Mouse (Mus musculus) kidney, adult 9 months (tissue): ENCODE results near the gene Nr5a1.

Experiments
- DNase-seq: peaks from one replicate; pipeline ENCODE4 v3.0.0; 2022

Nr5a1 gene

DNA sequence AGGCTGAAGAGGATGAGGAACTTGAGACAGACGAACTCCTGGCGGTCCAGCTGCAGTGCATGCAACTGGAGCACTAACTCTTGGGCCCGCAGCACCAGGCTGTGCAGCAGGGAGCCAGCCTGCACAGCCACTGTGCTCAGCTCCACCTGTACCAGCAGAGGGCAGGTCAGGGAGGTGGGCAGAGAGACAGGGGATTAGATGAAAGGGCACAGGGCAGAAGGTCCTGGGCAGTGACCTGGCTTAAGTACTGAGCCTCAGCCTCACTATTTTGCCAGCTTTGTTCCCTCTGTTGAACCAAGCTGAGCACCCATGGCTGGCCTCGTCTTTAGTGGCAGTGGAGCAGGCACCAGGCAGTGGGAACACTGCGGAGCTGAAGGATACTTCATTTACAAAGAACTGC is 14.2 kb downstream of the Nr5a1 start:
- DNase-seq = no peak

DNA sequence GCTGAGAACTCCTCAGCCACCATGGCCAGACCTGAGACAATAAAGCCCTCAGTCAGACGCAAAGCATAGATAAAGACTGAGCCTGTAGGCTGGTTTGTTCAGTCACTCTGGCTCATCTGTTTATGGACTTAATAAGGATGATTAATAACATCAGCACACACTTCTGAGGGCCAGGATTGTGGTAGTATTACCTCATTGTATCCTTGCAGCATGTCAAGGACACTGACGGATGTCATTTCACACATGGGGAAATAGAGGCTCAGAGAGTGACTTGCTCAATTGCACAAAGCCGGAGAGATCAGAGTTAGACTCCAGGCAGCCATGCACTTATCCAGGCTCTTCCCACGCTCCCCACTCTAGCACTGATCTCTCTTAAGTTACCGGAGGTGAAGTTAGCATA is 15.7 kb downstream of the Nr5a1 start:
- DNase-seq = no peak

DNA sequence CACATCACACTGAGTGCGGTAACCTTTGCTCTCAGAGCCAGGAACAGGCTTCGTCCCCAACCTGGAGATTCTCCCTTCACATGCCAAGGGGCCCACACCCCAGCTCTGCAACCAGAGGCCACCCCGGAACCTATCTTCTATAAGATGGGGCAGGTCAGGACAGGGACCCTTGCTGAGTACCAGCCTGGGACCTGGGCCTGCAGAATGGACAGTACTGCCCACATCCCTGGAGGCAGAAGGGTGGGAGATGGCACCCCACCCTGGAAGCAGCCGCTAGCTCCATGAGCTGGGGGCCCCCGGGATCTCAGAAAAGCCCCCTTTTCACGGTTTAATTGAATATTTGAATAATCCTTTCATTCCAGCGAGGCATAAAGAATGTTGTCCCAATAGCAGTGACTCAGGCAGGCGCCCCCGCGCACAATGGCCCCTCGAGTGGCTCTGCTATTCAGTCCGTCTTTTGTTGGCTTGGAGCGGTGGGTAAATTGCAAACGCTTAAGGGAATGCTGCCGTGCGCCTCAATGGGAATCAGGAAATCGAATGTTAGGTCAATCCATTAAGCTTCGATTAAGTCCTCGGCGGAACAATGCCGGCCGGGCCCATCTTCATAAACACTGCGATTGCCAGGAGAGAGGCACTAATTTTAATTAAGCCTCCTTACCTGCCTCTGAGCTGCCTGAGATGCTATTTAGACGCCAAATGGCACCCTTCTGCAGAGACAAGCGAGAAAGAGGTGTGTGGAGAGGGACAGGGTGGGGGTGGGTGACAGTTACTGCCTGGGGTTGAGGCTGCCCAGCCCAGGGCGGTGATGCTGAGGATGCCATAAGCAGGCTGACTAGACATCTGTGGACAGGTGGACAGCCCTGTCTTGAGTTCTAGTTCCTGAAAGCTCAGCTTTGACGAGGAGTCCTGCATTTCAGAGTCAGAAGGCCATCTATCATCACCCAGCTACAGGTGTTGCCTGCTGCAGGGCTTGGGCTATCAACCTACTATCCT is 16.9 kb downstream of the Nr5a1 start:
- no peak for DNase-seq

DNA sequence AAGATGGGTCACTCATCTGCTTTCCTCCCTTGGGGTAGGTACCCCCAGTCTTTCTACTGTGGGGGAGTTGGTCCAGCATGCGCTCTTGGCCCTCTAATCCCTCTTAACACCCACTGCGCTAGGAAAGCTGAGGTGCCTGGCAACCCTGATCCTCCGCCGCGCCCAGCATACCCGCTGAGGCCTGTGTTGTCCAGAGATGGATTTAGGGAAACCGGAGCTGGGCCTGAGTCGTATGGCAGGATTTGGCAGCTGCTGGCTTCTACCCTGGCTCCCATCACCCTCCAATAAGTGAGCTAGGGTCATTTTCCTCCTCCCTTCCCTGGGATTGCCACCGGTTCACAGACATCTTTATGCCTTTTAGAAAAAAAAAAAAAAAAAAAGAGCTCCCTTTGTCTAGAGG is 18.6 kb downstream of the Nr5a1 start:
- DNase-seq = no peak

DNA sequence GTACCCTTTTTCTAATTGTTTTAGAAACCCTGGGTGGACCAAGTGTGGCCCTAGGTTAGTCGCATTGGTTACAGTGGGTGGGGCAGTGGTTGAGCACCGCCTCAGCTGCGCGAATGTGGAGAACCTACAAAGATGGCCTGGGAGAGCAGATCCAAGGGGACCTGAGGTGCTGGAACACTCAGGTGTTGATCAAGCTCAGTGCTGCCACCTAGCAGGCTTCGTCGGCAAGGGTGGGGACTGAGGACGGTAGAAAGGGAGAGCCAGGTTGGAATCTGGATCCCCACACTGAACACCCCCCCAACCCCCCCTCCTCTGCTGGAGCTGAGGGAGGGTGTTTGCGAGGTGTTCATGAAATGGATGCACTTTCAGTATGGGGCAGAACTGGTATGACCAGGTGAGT is 22.8 kb downstream of the Nr5a1 start:
- peak; percentile 46 for DNase-seq

DNA sequence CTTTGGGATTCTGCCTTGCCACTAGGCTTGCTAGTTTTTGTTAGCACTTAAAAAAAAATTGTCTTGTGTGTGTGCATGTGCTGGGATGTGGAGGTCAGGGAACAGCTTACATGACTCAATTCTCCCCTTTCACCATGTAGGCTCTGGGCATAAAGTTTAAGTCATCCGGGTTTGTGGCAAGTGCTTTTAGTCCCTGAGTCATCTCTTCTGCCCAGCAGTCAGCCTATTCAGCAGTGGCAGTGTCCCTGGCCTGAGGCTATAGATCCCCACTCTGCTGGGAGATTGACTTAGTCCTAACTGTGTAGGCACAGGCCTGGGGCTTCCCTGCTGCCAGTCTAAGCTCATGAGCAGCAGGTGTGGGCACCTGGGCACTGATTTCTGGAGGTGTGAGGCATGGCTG is 24.5 kb downstream of the Nr5a1 start:
- DNase-seq = no peak

DNA sequence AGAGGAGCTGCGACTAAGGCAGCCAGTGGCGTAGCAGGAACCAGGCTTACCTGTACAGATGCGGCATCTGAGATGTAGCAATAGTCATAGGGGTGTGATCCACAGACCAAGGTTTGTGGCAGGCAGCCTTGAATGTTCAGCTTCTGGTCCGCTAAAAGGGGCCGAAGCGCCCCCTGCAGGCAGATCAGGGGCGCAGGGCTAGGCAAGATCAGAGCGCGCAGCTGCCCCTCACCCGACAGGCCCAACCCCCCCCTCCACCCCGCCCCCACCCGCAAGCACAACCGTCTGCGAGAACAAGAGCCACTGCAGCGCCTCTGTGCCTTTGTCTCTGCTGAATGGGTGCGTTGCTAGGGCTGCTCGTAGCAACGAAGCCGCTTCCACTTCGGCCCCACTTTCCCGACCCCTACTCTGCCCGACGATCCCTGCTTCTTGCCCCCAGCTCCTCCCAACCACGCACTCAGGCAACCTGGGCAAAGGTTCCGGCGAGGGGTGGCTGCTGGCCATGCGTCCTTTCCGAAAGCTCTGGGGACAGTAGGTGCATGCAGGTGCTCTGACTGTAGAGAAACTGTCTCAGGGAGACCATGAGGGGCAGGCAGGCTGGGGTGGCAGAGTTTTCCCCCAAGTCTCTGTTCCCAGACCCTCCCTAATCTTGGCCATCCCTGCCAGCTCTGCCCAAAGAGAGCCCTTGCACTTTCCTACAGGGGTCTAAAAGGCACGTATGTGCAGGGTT is 25.4 kb downstream of the Nr5a1 start:
- DNase-seq = peak; percentile 6

DNA sequence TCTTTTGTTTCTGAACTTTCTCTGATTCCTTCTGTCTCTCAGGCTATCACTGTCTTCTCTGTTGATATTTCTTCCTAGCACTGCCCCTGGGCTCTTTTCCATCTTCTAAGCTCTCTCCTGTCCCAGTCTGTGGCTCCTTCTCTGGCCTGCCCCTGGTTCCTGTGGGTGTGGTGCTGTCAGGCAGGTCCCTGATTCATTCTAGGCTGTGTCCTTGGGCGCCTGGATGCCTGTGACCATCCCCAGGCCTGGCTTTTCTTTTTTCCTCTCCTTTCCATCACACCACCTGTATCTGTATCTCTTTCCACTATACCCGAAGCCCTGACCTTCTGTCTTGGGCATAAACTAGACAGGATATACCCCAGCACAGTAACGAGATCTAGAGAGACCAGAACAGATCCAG is 28.6 kb downstream of the Nr5a1 start:
- no peak for DNase-seq

DNA sequence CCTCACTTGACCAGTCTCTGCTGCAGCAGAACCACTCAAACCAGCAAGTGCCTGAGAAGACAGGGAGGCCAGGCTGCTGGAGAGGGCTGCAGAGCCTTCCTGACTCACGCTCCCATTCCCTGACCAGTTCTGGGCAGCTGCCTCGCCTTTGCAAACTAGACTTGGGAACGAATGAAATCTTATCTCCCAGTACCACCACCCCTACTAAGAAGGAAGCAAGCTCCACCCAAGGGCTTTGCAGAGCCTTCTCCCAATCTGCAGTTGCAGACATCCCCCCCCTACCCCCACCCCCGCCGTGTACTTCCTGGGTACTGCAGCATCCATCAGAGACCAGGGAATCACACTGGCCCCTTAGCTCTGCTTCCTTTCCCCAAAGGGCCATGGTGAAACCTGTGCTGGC is 31.3 kb downstream of the Nr5a1 start:
- no peak for DNase-seq

DNA sequence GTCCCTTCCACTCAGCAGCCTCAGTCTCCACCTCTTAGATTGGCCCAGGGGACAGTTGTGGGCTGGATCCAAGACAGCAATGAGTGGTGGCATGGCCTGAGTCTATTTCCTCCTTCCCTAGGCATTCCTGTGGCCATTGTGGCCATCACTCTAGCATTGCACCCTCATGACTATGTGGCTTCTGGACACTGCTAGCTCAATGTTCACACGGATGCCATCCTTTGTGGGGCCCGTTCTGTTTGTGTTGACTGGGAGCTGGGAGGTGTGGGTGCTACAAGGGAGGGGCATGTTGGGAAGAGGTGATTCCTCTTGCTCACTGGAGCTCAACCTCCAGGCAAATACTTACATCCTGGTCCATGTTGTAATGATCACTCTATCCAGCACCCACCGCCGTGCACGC is 32.1 kb downstream of the Nr5a1 start:
- DNase-seq = no peak

DNA sequence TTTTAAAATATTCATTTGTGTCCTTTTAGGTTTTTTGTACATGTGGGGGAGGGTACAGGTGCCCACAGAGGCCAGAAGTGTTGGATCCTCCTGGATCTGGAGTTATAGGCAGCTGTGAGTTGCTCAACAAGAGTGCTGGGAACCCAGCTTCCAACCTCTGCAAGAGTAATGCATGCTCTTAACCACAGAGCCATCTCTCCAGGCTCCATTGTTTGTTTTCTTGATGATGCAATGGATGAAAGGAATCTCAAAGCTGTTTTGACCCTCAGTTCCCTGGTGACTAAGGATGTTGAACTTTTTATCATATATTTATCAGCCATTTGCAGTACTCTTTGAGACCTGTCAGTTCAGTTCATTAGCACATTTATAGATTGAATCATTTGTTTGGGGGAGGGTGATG is 35.4 kb downstream of the Nr5a1 start:
- DNase-seq = no peak

DNA sequence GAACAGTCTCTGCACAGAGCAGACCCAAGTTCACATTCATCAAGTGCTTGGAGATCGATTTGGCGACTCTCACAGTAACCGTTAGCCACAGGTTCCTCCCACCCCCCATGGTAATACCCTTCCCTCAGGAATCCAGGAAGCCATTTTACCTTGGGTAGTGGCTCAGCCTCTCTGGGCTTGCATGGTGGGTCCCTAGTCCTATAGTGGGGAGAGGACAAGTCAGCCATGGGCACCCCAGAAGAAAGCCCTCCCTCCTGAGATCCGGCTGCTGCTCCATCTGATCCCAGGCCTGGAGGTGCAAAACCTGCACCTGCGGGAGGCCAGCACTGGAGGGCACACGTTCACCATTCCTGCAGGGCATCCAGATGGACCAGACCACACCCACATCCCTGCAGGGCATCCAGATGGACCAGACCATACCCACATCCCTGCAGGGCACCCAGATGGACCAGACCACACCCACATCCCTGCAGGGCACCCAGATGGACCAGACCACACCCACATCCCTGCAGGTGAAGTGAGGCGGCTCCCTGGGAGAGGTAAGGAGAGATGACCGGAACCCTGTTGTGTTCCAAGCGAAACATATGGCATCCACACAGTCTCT is 38.9 kb downstream of the Nr5a1 start:
- DNase-seq = no peak

DNA sequence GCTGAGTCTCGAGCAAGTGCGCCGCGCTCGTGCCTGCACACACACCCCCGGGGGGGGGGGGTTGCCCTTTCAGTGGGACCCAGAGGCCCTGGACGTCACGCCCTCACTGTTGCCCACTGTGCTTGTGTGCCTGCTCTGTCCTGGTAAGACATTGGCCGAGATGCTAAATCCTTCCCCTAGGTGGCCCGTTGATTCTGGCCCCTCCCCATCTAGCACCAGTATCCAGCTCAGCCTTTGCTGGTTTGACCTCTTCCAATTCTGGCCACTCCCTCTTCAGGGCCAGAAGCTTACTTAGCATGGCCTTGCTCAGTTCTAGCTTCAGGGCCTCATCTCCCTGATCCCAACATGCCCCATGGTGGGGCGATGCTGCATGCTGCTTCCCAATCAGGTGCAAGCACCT is 41.8 kb downstream of the Nr5a1 start:
- DNase-seq = no peak

DNA sequence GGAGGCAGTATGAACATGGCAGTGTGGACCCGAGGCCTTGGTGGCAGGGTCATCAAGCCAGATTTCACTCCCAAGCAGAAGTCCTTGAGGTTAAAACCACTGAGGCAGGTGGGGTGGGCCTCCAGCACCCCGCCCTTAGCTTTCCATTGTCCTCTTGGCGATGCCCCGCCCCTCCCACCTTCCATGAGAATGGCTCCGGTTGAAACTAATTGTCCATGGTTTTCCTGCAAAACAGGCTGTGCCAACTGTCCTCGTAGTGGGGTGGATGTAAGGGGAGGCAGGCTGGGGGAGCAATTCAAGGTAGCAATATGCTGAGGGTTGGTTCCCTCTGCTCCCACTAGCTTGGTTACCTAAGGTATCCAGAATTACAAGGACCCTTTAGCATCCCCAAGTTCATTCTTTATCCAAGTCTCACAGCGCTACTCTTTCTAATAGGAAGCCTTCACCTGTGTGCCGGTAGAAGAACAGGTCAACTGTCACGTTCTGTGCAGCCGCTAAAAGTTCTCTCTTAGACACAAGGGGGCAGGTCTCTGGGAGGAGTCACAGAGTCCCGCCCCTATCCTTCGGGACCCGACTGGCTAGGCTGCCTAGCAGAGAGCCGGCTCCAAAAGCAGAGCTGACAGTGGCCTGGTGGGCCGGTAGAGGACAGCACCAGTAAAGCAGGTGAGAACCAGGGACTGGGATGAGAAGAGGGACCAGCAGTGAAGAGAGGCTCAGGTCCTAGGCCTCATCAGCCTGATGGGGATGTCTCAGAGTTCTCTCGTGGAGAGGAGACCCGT is 45.4 kb downstream of the Nr5a1 start:
- DNase-seq = peak; percentile 41

DNA sequence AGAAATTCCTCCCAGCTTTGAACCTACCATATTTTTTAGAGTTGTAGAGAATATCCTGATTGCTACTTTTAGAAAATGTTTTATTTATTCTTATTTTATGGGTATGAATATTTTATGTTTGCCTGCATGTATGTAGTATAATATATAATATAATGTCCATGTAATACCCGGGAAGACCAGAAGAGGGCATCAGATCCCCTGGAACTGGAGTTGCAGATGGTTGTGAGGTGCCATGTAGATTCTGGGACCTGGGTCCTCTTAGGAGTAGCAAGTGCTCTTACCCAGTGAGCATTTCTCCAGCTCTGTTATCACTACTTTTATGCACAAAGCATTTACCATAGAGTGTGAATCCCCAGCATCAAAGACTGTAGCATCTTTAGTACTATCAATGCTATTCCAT is 52.9 kb downstream of the Nr5a1 start:
- DNase-seq = peak; percentile 47

DNA sequence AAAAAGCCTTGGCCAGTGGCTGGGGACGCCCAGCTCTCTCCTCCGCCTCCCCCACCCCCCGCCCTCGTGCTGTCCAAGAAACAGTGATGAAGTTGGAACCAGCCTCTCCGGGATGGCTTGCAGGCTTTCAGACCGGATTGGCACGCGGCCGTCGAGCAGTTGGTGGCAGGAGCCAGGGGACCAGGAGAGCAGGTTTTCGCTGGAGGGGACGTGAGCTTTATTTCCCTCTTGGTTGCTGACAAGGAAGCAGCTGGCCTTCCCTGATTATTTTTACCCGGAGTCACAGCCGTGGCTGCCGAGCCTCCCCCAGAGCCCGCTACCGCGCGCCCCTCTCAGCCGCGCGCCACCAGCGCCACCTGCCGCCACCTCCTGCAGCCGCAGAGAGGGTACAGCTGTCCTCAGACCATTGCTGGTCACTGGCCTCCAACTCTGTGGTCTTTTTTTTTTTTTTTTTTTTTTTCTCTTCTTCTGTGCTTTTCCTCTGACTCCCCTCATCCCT is 56.0 kb downstream of the Nr5a1 start:
- peak; percentile 58 for DNase-seq

DNA sequence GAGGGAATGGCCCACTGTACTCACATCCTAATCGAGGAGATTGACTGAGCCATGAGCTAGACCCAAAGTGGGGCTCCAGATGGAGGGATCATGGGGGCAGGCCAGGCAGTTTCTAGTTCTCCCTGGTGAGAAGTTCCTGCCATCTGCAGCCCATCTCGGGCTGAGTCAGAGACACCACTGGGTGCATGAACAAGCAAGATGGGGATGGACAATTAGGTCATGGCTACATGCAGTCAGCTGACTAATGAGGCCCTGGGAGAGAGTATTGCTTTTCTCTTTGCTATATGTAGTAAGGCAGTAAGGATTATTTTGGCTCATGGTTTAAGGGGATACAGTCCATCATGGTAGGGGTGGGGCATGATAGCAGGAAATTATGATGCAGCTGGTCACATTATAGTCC is 60.6 kb downstream of the Nr5a1 start:
- no peak for DNase-seq

DNA sequence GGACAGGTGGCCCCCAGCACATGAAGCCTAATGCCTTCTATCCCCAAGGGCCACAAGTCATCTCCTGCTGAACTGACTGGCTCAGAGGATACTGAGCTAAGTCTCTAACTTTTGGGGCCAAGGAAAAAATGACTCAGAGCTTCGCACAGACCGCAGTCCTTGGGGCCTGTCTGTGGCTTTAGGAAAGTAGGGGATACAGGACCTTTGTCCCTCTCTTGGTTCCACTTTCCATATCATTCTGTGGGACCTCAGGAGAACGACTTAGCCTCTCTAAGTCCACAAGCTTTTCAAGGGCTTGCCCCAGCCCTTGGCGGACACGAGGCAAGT is 61.1 kb downstream of the Nr5a1 start:
- DNase-seq = no peak

DNA sequence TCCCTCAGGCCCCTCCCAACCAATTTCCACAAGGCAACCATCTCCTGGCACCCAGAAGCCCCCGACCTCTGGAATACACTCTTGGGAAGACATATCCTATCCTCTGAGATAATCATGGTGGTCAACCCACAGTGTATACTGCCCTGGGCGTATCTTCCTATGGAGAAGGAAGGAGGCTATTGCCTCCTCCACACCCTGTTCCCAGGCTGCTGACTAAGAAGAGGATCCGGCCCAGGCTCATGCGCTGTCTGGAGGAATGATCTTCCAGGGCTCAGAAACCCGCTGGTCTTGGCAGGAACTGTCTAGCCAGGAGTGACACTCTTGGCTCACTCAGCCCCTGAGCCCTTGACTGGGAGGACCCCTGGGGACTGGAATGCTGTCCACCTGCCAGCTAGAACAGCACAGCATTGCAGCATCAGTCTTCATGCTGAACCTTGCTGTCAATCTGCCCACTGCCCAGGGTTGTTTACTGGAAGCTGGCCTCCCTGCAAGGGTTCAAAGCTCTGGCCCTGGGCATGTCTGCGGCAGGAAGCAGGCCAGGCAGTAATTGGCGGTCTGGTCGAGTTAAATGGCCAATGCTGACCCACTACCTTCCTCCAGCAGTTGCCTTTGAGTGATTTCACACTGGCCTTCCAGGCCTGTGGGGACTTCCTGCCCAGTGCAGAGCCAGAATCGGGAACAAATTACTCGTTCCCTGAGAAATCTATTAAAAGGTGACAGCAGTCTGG is 61.6 kb downstream of the Nr5a1 start:
- no peak for DNase-seq

DNA sequence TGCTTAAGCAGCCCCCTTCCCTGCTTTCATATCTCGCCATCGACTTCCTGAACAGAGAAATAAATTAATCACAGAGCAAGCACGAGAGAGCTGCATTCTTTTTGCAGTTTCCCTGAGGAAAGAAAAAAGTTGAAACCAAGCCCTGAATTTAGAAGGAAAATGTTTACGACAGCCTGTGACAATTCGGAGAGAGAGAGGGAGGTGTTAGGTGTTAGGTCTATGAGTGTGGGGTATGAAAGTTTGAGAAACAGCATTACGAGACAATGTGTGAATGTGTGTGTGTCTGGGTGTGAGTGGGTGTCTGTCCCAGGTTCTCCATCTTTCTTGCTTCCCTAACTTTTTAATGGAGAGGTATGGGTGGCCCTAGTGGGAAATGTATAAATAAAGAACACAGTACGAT is 62.2 kb downstream of the Nr5a1 start:
- no peak for DNase-seq

DNA sequence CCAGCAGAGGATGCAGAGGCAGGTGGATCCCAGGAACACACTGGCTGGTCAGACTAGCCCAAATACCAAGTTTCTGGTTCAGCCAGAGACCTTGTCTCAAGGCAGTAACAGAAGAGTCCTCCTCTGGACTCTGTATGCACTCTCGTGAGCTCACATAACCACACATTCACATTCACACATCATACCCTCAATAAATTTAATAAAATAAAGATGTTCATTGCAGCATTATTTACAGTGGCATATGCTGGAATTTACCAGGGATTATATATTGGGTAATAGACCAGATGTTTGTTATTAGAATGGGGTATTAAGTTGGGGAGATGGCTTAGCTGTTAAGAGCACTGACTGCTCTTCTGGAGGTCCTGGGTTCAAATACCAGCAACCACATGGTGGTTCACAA is 64.0 kb downstream of the Nr5a1 start:
- no peak for DNase-seq

DNA sequence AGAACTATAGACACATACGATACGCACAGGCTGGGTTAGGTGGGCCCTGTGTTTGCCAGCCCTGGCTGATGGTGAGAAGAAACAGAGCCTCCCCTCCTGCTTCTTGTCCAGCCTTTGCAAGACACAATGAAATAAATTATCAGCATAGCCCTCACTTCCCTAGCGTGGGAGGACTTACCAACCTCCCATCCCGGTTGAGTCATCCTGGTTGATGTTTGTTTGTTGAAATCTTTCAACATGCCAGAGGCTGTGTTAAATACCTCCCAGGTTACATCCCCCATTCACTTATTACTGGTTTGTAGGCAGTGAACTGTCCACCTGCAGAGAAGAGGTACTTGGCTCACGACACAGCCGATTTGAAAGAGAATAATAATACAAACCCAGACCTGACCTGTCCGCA is 66.7 kb downstream of the Nr5a1 start:
- no peak for DNase-seq
